Mouse (Mus musculus) bone marrow macrophage, adult 2 months (primary cell): ENCODE results near the gene Kcnip2.

Experiments
- CTCF ChIP-seq: IDR thresholded peaks from 2 replicates; pipeline ENCODE4 v1.5.1; 2012; ENCODE audit warnings: low read depth, mild to moderate bottlenecking, low read length, moderate library complexity
- POLR2A ChIP-seq: IDR thresholded peaks from 2 replicates; pipeline ENCODE4 v1.6.1; 2012; ENCODE audit warnings: mild to moderate bottlenecking, low read depth, low read length, borderline replicate concordance

GRCm38 (mm10) chr19:45804593-45805368 is 11.1 kb downstream of the Kcnip2 start:
- peak; percentile 49 for TF ChIP-seq CTCF
- no peak for TF ChIP-seq POLR2A
